Mouse (Mus musculus) embryo, embryonic 11.5 days (tissue): ENCODE measurements around the gene Fan1.

Experiments used
- DNase-seq: peaks from one replicate; pipeline ENCODE4 v3.0.0-alpha.2; 2012; ENCODE audit warnings: low read depth, low spot score

The Fan1 gene

GRCm38 (mm10) chr7:64373830-64374562 lies at the start of gene Fan1:
TSS of gene Fan1 (minus strand) at chr7:64374095.
- peak; percentile 72 for DNase-seq

GRCm38 (mm10) chr7:64403989-64404388 lies 30.1 kb upstream of the Fan1 start:
- DNase-seq: no peak

GRCm38 (mm10) chr7:64402452-64402851 lies 28.6 kb upstream of the Fan1 start:
- no peak for DNase-seq

GRCm38 (mm10) chr7:64400725-64401124 lies 26.8 kb upstream of the Fan1 start:
- DNase-seq: no peak

GRCm38 (mm10) chr7:64392819-64393151 lies 18.9 kb upstream of the Fan1 start:
- no peak for DNase-seq

- peak; percentile 91 for DNase-seq
These were observed 18.4 kb upstream of the Fan1 start, which contains the start of the genes Mphosph10 and Mcee for GRCm38 (mm10) chr7:64392122-64392818. TSS of gene Mphosph10 (minus strand) at chr7:64392268. TSS of gene Mcee (plus strand) at chr7:64392607.

- DNase-seq: no peak
These were observed 17.6 kb upstream of the Fan1 start for GRCm38 (mm10) chr7:64391479-64391878.

- DNase-seq: no peak
These were observed 607 bp downstream of the Fan1 start for GRCm38 (mm10) chr7:64373147-64373829.

- no peak for DNase-seq
These were observed 1.7 kb downstream of the Fan1 start for GRCm38 (mm10) chr7:64371940-64372878.

- DNase-seq: no peak
These were observed 4.1 kb downstream of the Fan1 start for GRCm38 (mm10) chr7:64369841-64370240.

- no peak for DNase-seq
These were observed 8.0 kb downstream of the Fan1 start for GRCm38 (mm10) chr7:64365863-64366262.

- DNase-seq: no peak
These were observed 13.3 kb downstream of the Fan1 start for GRCm38 (mm10) chr7:64360586-64360945.

- no peak for DNase-seq
These were observed 13.8 kb downstream of the Fan1 start for GRCm38 (mm10) chr7:64359943-64360585.

GRCm38 (mm10) chr7:64358666-64359065 lies 15.2 kb downstream of the Fan1 start:
- no peak for DNase-seq

- DNase-seq: no peak
These were observed 16.5 kb downstream of the Fan1 start for GRCm38 (mm10) chr7:64357405-64357804.

- DNase-seq: no peak
These were observed 17.2 kb downstream of the Fan1 start for GRCm38 (mm10) chr7:64356661-64357060.

GRCm38 (mm10) chr7:64354206-64354605 lies 19.7 kb downstream of the Fan1 start:
- no peak for DNase-seq

GRCm38 (mm10) chr7:64351087-64351486 lies 22.8 kb downstream of the Fan1 start:
- DNase-seq: no peak

- no peak for DNase-seq
These were observed 24.6 kb downstream of the Fan1 start for GRCm38 (mm10) chr7:64349147-64349861.

GRCm38 (mm10) chr7:64347813-64348212 lies 26.1 kb downstream of the Fan1 start:
- DNase-seq: no peak
